Mouse (Mus musculus) layer of hippocampus, adult 2 months (tissue): ENCODE measurements around the gene Stx1a. TPM values are rescaled to one million over a fixed set of nuclear protein-coding genes. Genes with fewer than 3 reads are reported as not detected.

ENCODE experiments used
- DNase-seq, 2 experiments: peaks; one replicate each; pipeline ENCODE4 v3.0.0; 2022; ENCODE audit warnings: low spot score in 2 of 2
- H3K27ac ChIP-seq: fragments of 200-600 bp; 2 replicates; pipeline ENCODE4 v1.8.1; 2022
- H3K4me3 ChIP-seq: fragments of 200-600 bp; 2 replicates; pipeline ENCODE4 v1.8.1; 2022; ENCODE audit warnings: mild to moderate bottlenecking
- CTCF ChIP-seq: fragments of 200-600 bp; conservative IDR thresholded peaks from 2 replicates; pipeline ENCODE4 v1.8.1; 2022; ENCODE audit warnings: antibody characterized with exemption, mild to moderate bottlenecking, moderate library complexity
- total RNA-seq, 2 experiments: library from RNA; stranded (reverse); gene quantifications; 2 replicates each; pipeline ENCODE4 v1.2.3; 2021

Gene Stx1a
- total RNA-seq, 2 experiments from 2014 or later = 92.3 to 97.6 TPM

GRCm38 (mm10) chr5:135010841-135011743 is 12.2 kb upstream of the Stx1a start:
- no peak for DNase-seq
- Histone ChIP-seq H3K4me3 (no peak overlapping the region), H3K27ac (no peak overlapping the region)
- TF ChIP-seq CTCF = no peak

- DNase-seq = no peak
- Histone ChIP-seq H3K27ac (no peak overlapping the region), H3K4me3 (no peak overlapping the region)
- TF ChIP-seq CTCF = no peak
Measured at GRCm38 (mm10) chr5:135011809-135012613, 11.3 kb upstream of the Stx1a start.

DNA sequence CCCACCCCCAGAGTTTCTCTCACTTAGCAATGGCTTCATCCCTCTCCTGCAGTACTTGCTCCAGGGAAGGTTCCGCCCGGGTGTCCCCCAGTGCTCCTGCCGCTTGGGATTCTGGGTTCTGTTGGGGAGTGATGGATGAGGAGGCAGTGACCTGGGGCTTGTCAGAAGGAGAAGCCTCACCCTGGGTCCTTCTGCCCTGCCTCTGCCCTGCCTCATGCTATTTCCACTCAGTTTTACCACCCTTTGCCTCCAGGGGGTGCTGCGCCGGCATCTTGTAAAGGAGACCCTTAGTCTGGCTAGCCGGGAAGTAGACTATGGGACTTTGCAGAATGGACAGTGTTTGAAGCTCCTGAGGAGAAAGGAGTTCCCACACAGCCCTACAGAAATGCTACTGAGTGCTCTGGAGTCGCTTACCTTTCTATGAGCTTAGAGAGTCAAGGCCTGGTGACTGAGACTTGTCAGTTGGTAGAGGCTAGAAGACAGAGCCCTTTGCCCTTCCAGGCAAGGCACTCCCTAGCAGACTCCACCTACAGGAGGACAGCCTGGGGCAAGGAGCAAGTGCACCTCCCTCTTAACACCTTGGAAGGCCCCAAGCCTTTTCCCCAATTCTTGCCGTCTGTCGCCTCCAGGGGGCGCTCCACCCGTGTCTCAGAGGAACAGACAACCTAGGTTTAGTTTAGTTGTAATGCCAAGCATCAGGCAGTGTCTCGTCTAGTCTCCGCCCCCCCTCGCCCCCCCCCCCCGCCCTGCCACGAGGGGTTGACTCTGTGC is 10.4 kb upstream of the Stx1a start:
- Histone ChIP-seq H3K4me3 (no peak overlapping the region), H3K27ac (no peak overlapping the region)
- TF ChIP-seq CTCF = peak; percentile 72

GRCm38 (mm10) chr5:135015497-135015896 is 7.8 kb upstream of the Stx1a start:
- H3K27ac ChIP-seq = no peak overlapping the region
- no peak overlapping the region for H3K4me3 ChIP-seq
- TF ChIP-seq CTCF = peak; percentile 99
- peak; percentile 90 for DNase-seq

More for the DNA sequence above, 10.4 kb upstream of the Stx1a start:
- DNase-seq = peak; percentile 55 to 81

DNA sequence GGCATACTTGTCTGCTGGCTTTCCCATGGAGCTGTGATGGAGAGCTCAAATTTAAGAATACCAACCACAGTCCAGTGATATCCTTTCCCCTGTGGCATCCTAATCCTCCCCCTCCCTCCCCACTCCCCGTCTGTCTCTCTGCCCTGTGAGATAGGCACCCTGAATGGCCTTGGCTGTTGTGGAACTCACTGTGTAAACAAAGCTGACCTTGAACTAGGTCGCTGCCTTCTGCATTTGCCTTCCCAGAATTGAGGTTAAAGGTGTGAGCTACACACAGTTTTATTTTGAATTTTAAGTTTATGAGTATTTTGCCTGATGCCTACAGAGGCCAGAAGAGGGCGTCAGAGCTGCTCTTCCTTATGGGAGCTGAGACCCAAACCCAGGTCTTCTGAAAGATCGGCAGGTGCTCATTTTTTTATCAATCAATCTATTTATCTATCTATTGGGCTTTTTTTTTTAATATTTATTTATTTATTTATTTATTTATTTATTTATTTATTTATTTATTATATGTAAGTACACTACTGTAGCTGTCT is 7.0 kb upstream of the Stx1a start:
- TF ChIP-seq CTCF = peak; percentile 65
- Histone ChIP-seq H3K27ac (no peak overlapping the region), H3K4me3 (no peak overlapping the region)
- no peak for DNase-seq

DNA sequence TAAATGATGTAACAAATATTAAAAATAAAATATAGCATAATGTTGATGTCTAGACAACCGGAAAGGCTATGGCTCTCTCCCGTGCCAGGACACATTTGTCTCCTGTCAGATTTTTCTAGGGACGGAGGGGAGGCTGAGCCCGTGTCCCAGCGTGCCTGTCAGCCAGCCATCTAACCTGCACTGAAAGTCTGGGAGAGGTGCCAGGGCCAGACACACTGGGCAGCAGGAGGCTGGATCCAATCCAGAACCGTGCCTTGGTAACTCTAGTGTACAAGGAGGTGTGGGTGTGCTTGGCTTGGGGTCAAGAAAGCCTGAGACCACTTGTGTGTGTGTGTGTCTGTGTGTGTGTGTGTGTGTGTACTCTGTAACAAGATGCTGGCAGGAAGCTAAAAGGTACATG is 1.5 kb upstream of the Stx1a start:
- Histone ChIP-seq H3K27ac (no peak overlapping the region), H3K4me3 (no peak overlapping the region)
- no peak for TF ChIP-seq CTCF
- no peak for DNase-seq

DNA sequence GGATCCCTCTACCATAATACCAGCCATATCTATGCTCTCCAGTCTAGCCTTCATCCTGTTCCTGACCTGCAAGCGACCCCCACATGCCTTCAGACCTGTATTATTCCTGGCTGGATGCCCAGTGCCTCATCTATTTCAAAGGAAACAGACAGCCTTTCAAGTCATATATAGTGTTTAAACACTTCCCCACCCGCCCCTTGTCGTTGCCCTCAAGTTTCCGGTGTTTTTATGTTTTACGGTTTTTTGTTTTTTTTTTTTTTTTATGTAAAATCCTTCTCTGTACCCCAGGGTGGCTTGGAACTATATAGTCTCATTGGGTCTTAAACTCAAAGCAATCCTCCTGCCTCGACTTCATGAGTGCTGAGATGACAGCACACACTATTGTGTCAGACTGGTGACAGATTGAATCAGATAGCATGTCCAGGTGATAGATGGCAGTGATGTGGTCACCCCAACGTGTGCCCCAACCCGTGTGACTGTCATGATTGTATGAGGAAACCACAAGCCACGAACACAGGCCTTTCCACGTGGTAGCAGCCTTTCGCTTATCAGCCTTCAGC is 1.5 kb downstream of the Stx1a start:
- Histone ChIP-seq H3K4me3 (no peak overlapping the region; the same call in 1 of the 2 replicates), H3K27ac (no peak overlapping the region)
- TF ChIP-seq CTCF = no peak
- no peak for DNase-seq

GRCm38 (mm10) chr5:135025899-135026298 is 2.6 kb downstream of the Stx1a start:
- H3K4me3 ChIP-seq = no peak overlapping the region
- no peak for DNase-seq
- H3K27ac ChIP-seq = no peak overlapping the region; the same call in 1 of the 2 replicates

GRCm38 (mm10) chr5:135029007-135029854 is 5.9 kb downstream of the Stx1a start:
- TF ChIP-seq CTCF = no peak
- peak; percentile 55 to 67 for DNase-seq
- Histone ChIP-seq H3K27ac (peak overlapping the region; percentile 48; the same call in 1 of the 2 replicates), H3K4me3 (peak overlapping the region; percentile 3; the same call in 1 of the 2 replicates)

More at GRCm38 (mm10) chr5:135025899-135026298, 2.6 kb downstream of the Stx1a start:
- TF ChIP-seq CTCF = peak; percentile 37

DNA sequence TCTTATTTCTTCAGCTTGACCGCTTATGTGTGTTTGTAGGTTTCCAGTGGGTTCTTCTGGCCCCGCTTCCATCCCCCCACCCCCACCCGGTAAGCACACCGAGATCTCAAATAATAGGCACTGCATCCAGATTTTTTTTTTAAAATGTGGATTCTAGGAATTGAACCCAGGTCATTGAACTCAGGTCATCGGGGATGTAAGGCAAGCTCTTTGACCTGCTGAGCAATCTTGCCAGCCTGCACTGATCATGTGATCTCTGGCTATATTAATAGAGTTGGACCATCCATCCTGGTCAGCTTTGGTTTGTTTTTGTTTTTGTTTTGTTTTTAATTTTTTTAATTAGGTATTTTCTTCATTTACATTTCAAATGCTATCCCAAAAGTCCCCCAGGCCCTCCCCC is 9.3 kb downstream of the Stx1a start:
- no peak overlapping the region for H3K4me3 ChIP-seq
- DNase-seq = no peak
- no peak overlapping the region for H3K27ac ChIP-seq
- TF ChIP-seq CTCF = no peak

GRCm38 (mm10) chr5:135034593-135034992 is 11.3 kb downstream of the Stx1a start:
- peak; percentile 67 for TF ChIP-seq CTCF
- H3K4me3 ChIP-seq = no peak overlapping the region
- no peak overlapping the region for H3K27ac ChIP-seq
- DNase-seq = no peak
